In the genomic region with DNA sequence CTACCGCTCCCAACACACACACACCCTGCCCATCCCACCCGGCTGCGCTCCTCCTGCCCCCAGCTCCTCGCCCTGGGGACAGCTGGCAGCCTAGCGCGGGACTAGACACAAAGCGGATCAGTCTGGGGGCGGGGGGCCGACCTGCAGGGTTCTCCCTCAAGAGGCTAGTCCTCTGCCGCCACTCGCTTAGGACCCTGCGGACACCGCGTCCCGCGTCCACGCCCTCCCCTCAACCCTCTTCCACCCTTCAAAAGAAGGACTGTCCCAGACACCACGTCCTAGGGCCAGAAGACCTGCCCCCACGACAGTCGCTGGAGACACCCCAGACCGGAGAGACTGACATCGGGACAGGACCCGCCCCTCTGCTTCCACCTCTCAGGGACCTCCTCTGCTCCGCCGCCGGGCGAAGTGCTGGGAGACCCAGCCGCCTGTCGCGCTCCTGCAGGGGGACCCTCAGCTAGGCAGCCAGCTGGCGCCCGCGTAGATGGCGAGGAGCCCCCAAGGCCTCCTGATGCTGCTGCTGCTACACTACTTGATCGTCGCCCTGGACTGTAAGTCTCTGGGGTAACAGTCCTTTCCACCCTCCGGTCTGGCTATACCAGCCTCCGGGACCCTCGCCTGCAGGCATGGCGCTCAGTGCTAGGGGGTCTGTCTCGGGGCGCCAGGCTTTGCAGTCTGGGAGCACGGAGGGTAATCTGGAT, we compare ENCODE assay signal across 8 mouse cellular contexts. TPM values are rescaled to one million over a fixed set of nuclear protein-coding genes. Genes with fewer than 3 reads are reported as not detected.
A peak's percentile ranks its signal among the peaks of the same experiment; 100 is the strongest.
DNase-seq lines count a peak whose midpoint lies in the region.

Gene Jam2 (plus strand): TSS at position 121 of the 701 bp plus-strand sequence.

- peak within 1 kb of the TSS; percentile 3; the same call in 1 of the 2 replicates for H3K4me3 ChIP-seq in macrophage (ENCODE audit: inconsistent target)

- H3K36me3 ChIP-seq in macrophage (ENCODE audit: inconsistent target): no peaks in the 10 kb centered on the region

- no peak within 1 kb of the TSS for H3K27ac ChIP-seq in macrophage

- DNase-seq in adrenal gland, adult 8-10 months: peak; percentile 47
- peak; percentile 71 for DNase-seq in embryo, embryonic 10 days (ENCODE audit: low spot score)
- DNase-seq in gastrocnemius, postnatal 25 days: peak; percentile 74
- DNase-seq in induced T-regulatory cell, adult 2 months (ENCODE audit: low read depth): peak; percentile 18
- peak; percentile 25 to 36 for DNase-seq in left cerebral cortex, adult 9 months (ENCODE audit: low spot score in 2 of 2)
- peak; percentile 88 for DNase-seq in retina, postnatal 7 days (ENCODE audit: low read depth, low spot score)
- peak; percentile 45 for DNase-seq in yolk sac, embryonic 10.5 days (ENCODE audit: low spot score)

- 1% methylated on average over 40 of the region's 43 CpGs for WGBS in macrophage (ENCODE audit: missing documents)

- no peaks in the 10 kb centered on the region for H3K79me2 ChIP-seq in macrophage (ENCODE audit: inconsistent target)

RNA-seq across cellular contexts. Expression of gene Jam2, which starts in this region (rescaled TPM):
- 10 to 100 TPM in 3 of 4 experiments, 1 to 10 TPM in 1; 10.0 to 22.1 (median 17.4) TPM for total RNA-seq in adrenal gland, adult 8-10 months (2022)
- 10 to 100 TPM; 13.5 to 18.1 TPM for total RNA-seq in gastrocnemius, postnatal 25 days (2021)
- 1 to 10 TPM in 2 of 26 experiments, under 1 TPM in 7, not detected in 17; 0.21 to 1.1 (median 0.50) TPM for total RNA-seq in macrophage (2018; cell fraction: chromatin; rRNA removed)
- under 1 TPM in 19 of 26 experiments, not detected in 7; 0.04 to 0.66 (median 0.11) TPM for total RNA-seq in macrophage (2018; cell fraction: cytosol; rRNA removed)
- total RNA-seq in macrophage (2018; cell fraction: nucleus; rRNA removed): 1 to 10 TPM in 2 of 26 experiments, under 1 TPM in 10, not detected in 14; 0.17 to 1.3 (median 0.41) TPM
- not detected in 3 replicates for polyA plus RNA-seq in macrophage (2018)

Comparison
In these comparisons a context has a peak if more than half of its experiments do, and no peak if none do; other contexts are left out.
1. DNase-seq: peak in every context shown above with its lines; median percentile 88 in retina, postnatal 7 days; 74 in gastrocnemius, postnatal 25 days; 71 in embryo, embryonic 10 days; 47 in adrenal gland, adult 8-10 months; 45 in yolk sac, embryonic 10.5 days; 30 in left cerebral cortex, adult 9 months; 18 in induced T-regulatory cell, adult 2 months.